Mouse (Mus musculus): ENCODE measurements around the gene Saysd1.

The Saysd1 gene

DNA sequence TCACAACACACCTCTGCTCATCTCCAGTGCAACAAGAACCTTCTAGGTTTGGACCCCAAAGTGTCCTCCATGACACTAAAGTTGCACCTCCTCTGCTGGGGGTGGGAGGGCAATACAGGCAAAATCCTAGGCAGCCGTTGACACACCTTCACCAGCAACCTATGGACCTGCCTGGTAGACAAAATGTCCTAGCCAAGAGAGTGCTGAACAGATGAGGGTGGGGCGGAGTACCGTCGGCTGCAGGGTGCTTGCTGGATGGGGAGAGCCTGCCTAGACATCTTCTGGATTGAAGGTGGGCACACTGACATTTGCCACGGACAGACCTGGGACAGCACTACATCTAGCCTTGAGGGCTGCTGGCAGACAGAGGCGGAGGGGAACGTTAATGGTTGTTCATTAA, 26.1 kb upstream of the Saysd1 start:
- DNase-seq (ENCODE audit: low read depth, low spot score) = no peak

DNA sequence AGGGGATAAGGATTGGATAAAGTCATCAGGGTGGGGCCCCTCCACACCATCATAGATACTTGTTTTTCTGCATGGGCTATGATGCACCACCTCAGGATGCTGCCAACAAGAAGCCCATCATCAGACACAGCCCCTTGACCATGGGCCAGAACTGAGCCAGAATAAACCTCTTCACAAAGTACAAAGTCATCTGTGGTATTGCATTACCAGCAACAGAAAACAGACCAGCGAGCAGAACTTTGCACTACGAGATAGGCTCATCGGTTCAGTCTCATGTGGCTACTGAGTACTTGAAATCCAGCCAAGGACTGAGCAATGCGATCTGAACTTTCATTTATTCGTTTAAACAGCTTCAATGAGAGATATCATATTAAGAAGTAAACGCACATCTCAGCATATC, 24.4 kb upstream of the Saysd1 start:
- no peak for DNase-seq (ENCODE audit: low read depth, low spot score)

DNA sequence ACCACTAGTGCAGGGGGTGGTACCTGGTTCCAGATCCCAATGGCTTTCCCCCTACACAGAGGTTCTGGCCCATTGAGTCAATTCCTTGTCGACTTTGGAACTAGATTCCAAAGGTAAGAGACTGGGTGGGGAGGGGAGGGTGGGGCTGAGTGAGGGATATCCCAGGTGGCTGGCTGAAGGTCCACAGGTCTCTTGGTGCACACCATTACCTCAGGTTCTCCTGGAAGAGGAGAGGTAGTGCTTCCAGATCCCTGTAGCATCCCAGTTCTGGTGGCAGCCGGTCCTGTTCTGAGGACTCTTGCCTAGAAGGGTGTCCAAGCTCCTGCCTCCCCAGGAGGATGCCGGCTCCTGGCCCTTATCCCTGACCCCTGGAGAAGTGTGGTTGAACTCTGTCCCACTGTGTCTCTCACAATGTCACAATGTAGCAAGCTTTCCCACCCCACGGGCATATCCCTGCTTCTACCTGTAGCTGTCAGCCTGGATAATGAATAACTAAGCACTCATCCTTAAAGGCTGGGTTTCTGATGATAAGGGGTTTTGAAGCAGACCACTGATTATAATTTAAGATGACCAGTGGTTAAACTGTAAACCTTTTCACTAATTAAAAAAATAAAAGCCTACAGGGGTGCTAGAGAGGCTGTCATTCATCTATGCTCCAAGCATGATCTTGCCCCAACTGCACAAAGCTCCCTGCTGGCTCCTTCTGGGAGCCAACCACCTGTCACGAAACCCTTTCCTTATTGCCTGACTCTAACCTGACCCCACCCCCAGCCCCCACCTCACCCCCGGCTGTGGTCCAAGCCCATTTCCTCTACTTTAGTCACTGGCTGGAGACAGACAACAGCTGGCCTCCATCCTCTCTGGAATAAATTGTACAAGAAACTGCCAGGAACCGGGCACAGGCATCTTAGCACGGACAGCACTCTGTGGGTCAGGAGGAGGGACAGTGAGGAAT, 20.7 kb upstream of the Saysd1 start:
- no peak for DNase-seq (ENCODE audit: low read depth, low spot score)

- DNase-seq (ENCODE audit: low read depth, low spot score) = no peak
Measured at GRCm38 (mm10) chr14:20157595-20157994, 19.3 kb upstream of the Saysd1 start.

- no peak for DNase-seq (ENCODE audit: low read depth, low spot score)
Measured at GRCm38 (mm10) chr14:20155718-20156117, 17.4 kb upstream of the Saysd1 start.

DNA sequence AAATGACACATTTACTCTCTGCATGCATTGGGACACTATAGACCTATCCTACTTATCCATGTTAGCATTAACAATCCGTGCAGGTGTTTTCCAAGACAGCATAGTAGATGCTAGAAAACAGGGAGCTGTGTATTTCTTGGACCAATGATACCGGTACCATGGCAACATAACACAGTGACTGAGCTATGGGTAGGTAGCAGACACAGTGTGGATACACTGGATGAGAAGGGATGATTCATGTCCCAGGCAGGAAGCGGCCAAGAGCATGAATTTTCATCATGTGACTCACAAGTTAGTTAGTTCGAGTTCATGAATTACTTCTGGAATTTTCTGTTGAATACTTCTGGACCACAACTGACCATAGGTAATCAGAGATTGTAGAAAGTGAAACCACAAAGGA, 16.6 kb upstream of the Saysd1 start:
- no peak for DNase-seq (ENCODE audit: low read depth, low spot score)

DNA sequence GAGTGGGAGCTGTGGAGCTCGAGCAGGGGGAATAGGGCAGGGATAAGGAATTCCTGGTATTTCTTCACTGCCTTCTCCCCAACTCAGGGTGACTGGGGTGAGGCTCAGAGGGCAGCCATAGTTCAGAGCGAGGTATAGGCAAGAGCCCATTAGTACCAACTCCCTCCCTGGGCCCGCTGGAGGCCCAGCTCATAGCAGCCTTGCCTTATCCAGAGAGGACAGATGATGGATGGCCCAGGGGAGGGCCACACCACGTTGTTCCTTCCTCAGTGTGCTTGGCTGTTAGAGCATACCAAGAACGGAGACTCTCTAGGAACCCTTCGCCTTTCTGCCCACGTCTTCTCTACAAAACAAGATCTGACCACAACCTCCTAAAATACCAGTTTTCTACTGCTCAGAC, 15.9 kb upstream of the Saysd1 start:
- no peak for DNase-seq (ENCODE audit: low read depth, low spot score)

- no peak for DNase-seq (ENCODE audit: low read depth, low spot score)
Measured at GRCm38 (mm10) chr14:20149127-20150080, 11.1 kb upstream of the Saysd1 start.

DNA sequence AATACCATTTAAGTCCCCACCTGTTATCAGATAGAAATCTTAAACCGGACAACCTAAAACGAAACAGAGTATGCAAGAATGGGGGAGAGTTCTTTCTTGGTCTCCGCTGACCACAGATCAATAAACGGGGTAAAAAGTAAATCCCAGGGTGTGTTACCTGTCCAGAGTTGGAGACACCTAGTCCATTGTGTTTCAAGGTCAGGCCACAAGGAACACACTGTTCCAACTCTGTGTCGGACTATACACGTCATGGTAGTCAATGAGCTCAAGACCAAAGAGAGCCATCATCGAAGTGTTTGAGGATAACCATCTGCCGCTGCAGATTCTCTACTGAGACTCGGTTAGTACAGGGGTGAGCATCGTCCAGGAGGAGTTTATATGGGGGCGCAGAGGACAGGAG, 10.2 kb upstream of the Saysd1 start:
- DNase-seq (ENCODE audit: low read depth, low spot score) = no peak

DNA sequence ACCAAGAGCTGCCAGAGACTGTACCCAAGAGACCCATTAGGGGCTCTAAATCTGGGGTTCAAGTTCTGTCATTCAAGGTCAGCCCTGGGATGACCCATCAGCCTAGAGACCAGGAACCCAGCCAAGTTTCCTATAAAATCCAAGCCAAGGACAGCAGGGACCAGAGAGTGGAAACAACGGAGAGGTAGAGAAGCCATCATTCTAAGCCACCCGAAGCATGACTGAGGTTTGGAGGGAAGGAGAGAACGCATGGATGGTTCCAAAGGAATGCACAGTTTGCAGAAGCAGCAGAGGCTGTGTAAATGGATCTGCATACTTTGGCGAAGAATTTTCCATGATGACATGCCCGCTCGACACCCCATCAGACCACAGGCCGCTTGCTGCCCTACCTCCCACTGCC, 9.5 kb upstream of the Saysd1 start:
- no peak for DNase-seq (ENCODE audit: low read depth, low spot score)

DNA sequence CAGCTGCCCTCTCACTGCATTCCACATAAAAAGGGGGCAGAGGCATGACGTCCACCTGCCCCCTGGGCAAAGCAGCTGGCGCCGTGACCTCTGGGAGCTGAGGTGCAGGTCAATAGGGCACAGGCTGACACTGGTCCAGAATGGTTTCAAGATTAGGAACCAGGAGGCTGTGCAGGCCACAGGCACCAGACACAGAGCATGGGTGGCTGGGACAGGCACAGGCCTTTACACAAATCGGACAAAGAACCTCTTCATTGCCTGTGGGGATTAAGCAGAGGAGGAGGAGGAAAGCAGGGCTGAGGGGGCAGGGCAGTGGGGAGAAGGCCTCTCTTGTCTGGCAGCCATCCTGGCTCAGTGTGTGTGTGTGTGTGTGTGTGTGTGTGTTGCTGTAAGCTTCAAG, 5.8 kb upstream of the Saysd1 start:
- DNase-seq (ENCODE audit: low read depth, low spot score) = no peak

- DNase-seq (ENCODE audit: low read depth, low spot score) = no peak
Measured at GRCm38 (mm10) chr14:20134965-20135671, 3.2 kb downstream of the Saysd1 start.

GRCm38 (mm10) chr14:20128162-20128561, 10.2 kb downstream of the Saysd1 start:
- DNase-seq (ENCODE audit: low read depth, low spot score) = no peak

DNA sequence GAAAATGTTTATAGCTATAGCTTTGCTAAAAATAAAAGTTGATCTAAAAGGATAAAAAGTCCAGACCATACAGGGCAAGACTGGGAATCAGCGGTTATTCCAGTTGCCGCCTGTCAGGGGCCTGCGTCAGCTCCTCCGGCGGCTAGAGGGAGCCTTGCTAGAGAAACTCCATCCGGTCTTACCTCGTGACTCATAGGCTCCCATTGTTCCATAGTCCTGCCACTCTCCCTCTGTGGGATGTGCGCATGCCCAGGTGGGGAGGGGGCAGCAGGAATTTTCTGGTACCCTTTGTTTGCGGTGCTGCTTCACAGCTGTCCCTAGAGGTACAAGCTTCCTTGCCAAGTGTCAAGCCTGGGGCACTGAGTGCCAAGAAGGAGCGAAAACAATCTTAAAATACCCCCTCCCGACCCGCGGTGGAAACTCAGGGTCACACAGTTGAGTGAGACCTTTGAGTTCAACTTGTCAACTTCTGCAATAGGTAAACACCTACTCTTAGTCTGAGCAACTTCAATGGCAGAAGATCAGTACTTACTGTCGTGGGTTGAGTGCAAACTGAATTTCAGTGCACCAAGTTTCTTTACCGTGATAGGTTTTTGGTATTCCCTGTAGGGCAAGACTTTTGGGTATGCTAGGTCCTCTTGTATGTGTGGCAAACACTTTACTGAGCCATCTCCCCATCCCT, 10.8 kb downstream of the Saysd1 start:
- DNase-seq (ENCODE audit: low read depth, low spot score) = peak; percentile 89

GRCm38 (mm10) chr14:20120868-20121267, 17.5 kb downstream of the Saysd1 start:
- no peak for DNase-seq (ENCODE audit: low read depth, low spot score)

DNA sequence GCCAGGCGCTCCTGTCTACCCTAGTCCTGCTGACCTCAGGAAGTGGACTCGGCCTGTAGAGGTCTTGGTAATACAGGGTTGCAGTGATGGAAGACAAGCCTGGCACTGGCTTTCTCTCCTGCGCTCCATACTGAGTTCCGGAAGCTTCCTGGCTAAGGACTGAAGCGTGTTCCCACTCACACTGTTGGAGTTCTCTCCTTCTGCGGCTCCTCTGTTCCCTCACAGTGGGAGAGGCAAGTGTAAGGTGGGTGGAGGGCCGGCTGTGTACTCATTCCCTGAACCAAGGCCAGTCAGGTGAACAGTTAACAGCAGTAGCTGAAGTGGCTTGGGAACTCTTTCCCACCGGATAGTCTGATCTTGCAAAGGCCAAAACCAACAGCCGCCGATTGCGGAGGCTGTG, 18.3 kb downstream of the Saysd1 start:
- no peak for DNase-seq (ENCODE audit: low read depth, low spot score)

DNA sequence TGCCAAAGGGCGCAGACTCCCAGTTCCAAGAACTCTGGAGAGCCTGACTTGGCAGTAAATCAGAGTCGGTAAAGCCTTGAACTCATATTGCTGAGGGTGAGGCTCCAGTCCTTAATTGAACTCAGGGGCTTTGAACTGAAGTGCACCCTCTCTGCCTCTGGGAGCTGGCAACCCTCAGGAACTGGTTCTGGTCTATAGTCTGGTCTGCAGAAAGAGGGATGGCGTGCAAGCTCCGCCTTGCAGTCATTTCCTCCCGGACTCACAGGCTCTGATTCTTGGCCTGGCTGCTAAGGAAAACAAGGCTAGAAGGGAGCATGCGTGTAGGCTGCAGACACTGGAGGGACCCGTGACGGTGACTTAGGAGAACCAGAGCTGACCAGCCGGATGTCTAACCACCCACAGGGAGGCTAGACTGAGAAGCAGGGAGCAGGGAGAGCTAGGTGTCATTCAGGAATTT, 22.2 kb downstream of the Saysd1 start:
- DNase-seq (ENCODE audit: low read depth, low spot score) = peak; percentile 54

GRCm38 (mm10) chr14:20114951-20115350, 23.4 kb downstream of the Saysd1 start:
- DNase-seq (ENCODE audit: low read depth, low spot score) = no peak

DNA sequence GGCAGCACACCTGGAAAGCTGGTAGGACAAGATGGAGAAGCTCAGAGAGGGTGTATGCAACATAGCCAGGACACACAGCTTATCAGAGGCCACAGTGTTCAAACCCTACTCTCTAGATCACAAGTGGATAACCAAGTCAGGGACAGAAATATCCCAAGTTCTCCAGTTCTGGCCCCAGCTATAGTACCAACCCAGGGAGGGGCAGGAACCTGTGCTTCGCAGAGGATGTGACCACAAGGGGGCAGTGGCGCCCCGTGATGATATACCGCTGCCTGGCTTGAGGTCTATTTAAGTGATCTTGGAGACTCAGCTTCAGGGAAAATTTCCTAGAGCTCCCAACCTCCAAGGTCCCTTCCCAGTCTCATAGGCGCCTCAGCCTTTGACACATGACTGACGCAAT, 24.4 kb downstream of the Saysd1 start:
- DNase-seq (ENCODE audit: low read depth, low spot score) = peak; percentile 88

- DNase-seq (ENCODE audit: low read depth, low spot score) = no peak
Measured at GRCm38 (mm10) chr14:20113189-20113961, 25.0 kb downstream of the Saysd1 start.
